Mouse (Mus musculus) myocyte (in vitro differentiated cells): ENCODE measurements at regions not wholly inside any gene's neighbourhood (a gene's known extent, or its start where the extent isn't known, plus 50 kb on each side); places are given as distances from the start of the nearest gene placed in this dataset.

Experiments
- MAX ChIP-seq: IDR thresholded peaks from one replicate; pipeline ENCODE4 v1.6.1; 2011; ENCODE audit warnings: low read depth, mild to moderate bottlenecking, control low read depth
- MYOG ChIP-seq, 3 experiments: IDR thresholded peaks; one replicate each; pipeline ENCODE4 v1.6.1; 2011; ENCODE audit warnings: control low read depth in 2 of 3, low read depth in 2 of 3, mild to moderate bottlenecking in 2 of 3; ENCODE audit not compliant: insufficient read length in 2 of 3, control insufficient read depth in 1 of 3, insufficient read depth in 1 of 3
- POLR2A ChIP-seq: IDR thresholded peaks from one replicate; pipeline ENCODE4 v1.6.1; 2011; ENCODE audit warnings: low read depth, mild to moderate bottlenecking, control low read depth, moderate library complexity; ENCODE audit not compliant: insufficient read length
- POLR2AphosphoS2 ChIP-seq: IDR thresholded peaks from one replicate; pipeline ENCODE4 v1.6.1; 2011; ENCODE audit warnings: low read depth, control low read depth; ENCODE audit not compliant: insufficient read length
- USF1 ChIP-seq: IDR thresholded peaks from one replicate; pipeline ENCODE4 v1.6.1; 2011; ENCODE audit warnings: low read depth, mild to moderate bottlenecking, control low read depth, moderate library complexity

DNA sequence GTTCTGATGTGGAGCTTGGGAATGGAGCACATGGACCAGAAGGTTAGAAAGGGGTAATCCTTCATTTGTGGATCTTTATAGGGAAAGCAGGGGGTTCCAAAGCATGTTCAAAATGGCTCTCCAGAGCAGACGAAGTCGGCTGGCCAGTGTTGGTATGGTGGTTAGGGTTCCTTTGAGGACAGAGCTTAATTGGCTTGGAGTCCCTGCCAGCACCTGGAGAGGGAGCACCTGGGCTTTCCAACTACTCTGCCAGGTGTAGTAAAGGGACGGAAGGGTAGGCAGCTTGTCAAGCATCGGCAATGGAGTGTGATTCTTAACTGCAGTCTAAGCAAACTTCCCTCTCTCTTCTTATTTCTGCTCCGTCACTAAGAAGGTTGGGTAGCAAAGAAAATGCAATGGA, 438.5 kb downstream of the Bckdhb start:
- TF ChIP-seq MYOG (IDR thresholded peaks at IDR 0.05; ENCODE audit: control insufficient read depth in 1 of 3, insufficient read depth in 1 of 3, insufficient read length in 2 of 3, low read depth in 2 of 3) (no peak), POLR2AphosphoS2 (no peak), POLR2A (no peak), MAX (no peak), USF1 (no peak)
